Mouse (Mus musculus): ENCODE measurements around the gene Trim31.

DNA sequence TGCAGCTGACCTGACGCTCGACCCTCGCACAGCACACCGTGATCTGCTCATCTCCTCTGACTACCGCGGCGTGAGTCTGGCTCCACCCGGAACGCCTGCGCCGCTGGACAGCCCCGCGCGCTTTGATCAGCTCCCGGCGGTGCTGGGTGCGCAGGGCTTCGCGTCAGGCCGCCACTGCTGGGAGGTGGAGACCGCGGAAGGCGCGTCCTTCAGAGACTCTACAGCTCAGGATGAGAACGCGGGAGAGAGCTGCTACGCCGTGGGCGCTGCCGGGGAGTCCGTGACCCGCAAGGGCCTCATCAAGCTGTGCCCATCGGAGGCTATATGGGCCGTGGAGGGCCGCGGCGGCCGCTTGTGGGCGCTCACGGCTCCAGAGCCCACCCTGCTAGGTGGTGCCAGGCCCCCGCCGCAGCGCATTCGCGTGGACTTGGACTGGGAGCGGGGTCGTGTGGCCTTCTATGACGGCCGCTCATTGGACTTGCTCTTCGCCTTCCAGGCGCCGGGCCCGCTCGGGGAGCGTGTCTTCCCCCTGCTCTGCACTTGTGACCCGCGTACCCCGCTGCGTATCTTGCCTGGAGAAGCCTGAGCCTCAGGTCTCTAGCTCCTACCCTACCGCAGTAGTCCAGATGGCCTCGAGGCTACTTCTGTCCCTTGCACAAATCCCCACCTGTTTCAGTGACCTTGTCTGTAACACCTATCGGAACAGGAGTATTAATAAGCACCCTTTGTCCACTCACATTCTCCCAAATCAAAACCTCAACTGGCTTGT lies 49.3 kb downstream of the Trim31 start:
- no peak; the same call in 1 of the 2 replicates for TF ChIP-seq POLR2A (IDR thresholded peaks at IDR 0.05; ENCODE audit: insufficient read depth, low read depth, low read length)
- TF ChIP-seq CTCF (IDR thresholded peaks at IDR 0.05; ENCODE audit: insufficient read depth, low read depth, low read length), result no peak
